Comparison of ENCODE assay signal across 1 mouse cellular context in the genomic region with DNA sequence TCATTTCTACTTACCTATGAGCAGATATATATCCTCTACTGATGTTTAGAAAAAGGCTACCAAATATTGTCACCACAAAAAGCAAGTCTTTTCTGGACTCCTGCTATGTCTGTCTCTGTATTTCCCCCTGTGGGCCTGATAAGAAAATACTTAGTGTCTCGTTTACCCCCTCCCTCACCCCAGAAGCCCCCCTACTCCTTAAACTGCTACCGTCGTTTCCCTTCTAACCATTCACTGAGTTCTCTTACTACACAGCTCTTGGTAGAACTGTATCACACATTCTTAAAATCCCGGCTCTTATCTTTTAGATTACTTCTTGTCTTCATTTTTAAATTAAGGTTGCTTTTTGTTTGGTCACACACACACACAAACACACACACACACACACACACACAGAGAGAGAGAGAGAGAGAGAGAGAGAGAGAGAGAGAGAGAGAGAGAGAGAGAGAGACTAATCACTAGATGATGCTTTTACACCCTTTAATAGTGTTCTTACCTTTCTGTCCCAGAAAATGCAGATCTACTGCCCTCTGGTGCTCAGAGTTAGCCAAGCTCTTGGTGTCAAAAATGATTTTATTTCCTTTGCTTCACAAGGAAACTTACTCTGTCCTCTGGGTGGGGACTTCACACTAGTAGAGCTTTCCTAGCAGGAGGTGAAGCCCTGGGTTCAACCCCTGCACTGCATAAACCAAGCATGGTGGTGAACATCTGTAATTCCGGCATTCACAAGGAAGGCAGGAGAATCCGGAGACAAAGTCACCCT.
TF ChIP-seq lines count a peak whose summit lies in the region.

No protein-coding gene starts in this region.

TF ChIP-seq in MEL, 35 proteins besides CTCF, POLR2A, EP300 and RAD21 (continued from another document):
- TF ChIP-seq BHLHE40 (IDR thresholded peaks at IDR 0.05; ENCODE audit: borderline replicate concordance, low read depth, low read length) (no peak), CHD2 (IDR thresholded peaks at IDR 0.05; ENCODE audit: low read length) (no peak)
